Mouse (Mus musculus): ENCODE results near the gene BC030870.

DNA sequence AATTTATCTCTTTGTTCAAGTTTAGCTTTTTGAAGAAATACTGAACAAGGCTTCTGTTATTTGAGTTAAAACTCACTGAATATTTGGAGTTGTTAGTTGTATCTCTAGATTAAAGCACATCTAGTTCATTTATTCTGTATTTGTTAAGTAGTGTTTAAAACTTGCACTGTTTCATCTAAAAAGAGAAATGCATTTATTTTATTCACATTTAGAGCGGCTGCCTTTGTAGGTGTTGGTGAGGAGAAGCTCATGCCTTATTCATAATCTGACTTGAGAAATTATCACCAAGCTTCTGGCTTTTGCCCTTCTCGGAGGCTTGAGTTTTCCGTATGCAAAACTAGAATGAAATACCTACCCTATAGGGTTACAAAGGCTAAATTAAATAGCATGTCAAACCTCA, 39.8 kb upstream of the BC030870 start:
- TF ChIP-seq CTCF (IDR thresholded peaks at IDR 0.05; ENCODE audit: low read depth) (no peak), EP300 (IDR thresholded peaks at IDR 0.05; ENCODE audit: low read depth) (no peak)

All from heart, postnatal 0 days (tissue).